Mouse (Mus musculus) stomach, embryonic 16.5 days (tissue): ENCODE data around the gene Sarm1. TPM values are rescaled to one million over a fixed set of nuclear protein-coding genes. Genes with fewer than 3 reads are reported as not detected.

ENCODE experiments used
- ATAC-seq: fragments of 200-750 bp; cut with Nextera tagmentation; 2 replicates; pipeline ENCODE4 v1.8.0; 2017; ENCODE audit warnings: moderate number of reproducible peaks, moderate TSS enrichment; ENCODE audit not compliant: insufficient read depth, low FRiP score
- H3K27ac ChIP-seq: fragments of 300-500 bp; sonication (generic); 2 replicates; pipeline ENCODE4 v1.5.1; 2014; ENCODE audit warnings: low read length
- H3K27me3 ChIP-seq: fragments of 300-500 bp; sonication (generic); 2 replicates; pipeline ENCODE4 v1.6.1; 2014; ENCODE audit warnings: low read length, control low read depth, mixed read lengths; ENCODE audit not compliant: control insufficient read depth, insufficient read depth
- H3K36me3 ChIP-seq: fragments of 300-500 bp; sonication (generic); 2 replicates; pipeline ENCODE4 v1.6.1; 2014; ENCODE audit warnings: low read length; ENCODE audit not compliant: control insufficient read depth, insufficient read depth
- H3K4me1 ChIP-seq: fragments of 300-500 bp; sonication (generic); 2 replicates; pipeline ENCODE4 v1.6.1; 2014; ENCODE audit warnings: low read length, control low read depth, mixed read lengths; ENCODE audit not compliant: control insufficient read depth, insufficient read depth
- H3K4me2 ChIP-seq: fragments of 300-500 bp; sonication (generic); 2 replicates; pipeline ENCODE4 v1.6.1; 2014; ENCODE audit warnings: low read depth, low read length, mixed read lengths
- H3K4me3 ChIP-seq: fragments of 300-500 bp; sonication (generic); replicated peaks from 2 replicates; pipeline ENCODE4 v1.5.1; 2014; ENCODE audit warnings: mild to moderate bottlenecking, low read length
- H3K9ac ChIP-seq: fragments of 300-500 bp; sonication (generic); 2 replicates; pipeline ENCODE4 v1.6.1; 2014; ENCODE audit warnings: low read length
- H3K9me3 ChIP-seq: fragments of 300-500 bp; sonication (generic); replicated peaks from 2 replicates; pipeline ENCODE4 v1.6.1; 2016; ENCODE audit warnings: low read length, control low read depth; ENCODE audit not compliant: control insufficient read depth
- WGBS: fragments of 180-500 bp; shearing (Covaris S2); extraction: QIAGEN DNeasy Blood & Tissue Kit; methylation state at CpG from one replicate; pipeline ENCODE4 v1.1.7; 2014; 5-methylcytosine and 5-hydroxymethylcytosine counted together
- polyA plus RNA-seq: library from polyadenylated mRNA; unstranded; fragments of >200 nt; fragmentation: Nextera tagmentation; extraction: Ambion mirVana; gene quantifications from 2 replicates; pipeline ENCODE4 v1.2.1, GENCODE M21; 2015

Gene Sarm1
- polyA plus RNA-seq, 1 experiment from 2014 or later: 2.3 TPM

DNA sequence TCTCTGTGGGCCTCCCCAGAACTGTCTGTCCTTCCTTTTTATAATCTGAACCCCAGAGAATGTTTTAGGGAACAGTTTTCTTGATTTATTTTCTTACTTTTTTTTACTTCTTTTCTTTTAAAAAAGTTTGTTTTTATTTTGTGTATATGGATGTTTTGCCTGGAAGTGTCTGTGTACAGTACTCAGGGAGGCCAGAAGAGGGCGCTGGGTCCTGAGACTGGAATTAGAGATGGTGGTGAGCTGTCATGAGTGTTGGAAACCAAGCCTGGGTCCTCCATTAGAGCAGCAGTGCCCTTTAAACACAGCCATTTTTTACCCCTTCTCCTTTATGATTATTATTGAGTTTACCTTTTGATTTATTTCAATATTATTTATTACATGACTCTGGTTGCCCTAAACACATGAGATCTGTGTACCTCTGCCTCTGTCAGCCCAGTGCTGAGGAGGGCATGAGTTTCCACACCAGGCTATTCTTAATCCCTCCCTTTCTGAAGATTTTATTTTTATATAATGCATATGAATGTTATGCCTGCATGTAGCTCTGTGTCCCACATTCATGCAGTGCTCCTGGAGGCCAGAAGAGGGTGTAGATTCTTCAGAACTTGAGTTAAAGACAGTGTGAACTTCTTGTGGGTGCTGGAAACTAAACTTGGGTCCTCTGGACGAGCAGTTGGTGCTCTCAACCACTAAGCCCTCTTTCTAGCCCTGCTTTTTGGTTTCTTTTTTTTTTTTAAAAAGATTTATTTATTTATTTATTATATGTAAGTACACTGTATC lies 18.2 kb upstream of the Sarm1 start:
- no peak for ATAC-seq
- Histone ChIP-seq H3K36me3 (peaks cover 28% of the 10 kb centered on the region), H3K27ac (no peak overlapping the region), H3K4me1 (peaks cover 13% of the 10 kb centered on the region), H3K4me2 (no peak overlapping the region), H3K9ac (no peak overlapping the region), H3K4me3 (no peak overlapping the region), H3K9me3 (no peaks in the 10 kb centered on the region), H3K27me3 (no peaks in the 10 kb centered on the region)
- WGBS: 57% methylated on average over 2 of the region's 2 CpGs

DNA sequence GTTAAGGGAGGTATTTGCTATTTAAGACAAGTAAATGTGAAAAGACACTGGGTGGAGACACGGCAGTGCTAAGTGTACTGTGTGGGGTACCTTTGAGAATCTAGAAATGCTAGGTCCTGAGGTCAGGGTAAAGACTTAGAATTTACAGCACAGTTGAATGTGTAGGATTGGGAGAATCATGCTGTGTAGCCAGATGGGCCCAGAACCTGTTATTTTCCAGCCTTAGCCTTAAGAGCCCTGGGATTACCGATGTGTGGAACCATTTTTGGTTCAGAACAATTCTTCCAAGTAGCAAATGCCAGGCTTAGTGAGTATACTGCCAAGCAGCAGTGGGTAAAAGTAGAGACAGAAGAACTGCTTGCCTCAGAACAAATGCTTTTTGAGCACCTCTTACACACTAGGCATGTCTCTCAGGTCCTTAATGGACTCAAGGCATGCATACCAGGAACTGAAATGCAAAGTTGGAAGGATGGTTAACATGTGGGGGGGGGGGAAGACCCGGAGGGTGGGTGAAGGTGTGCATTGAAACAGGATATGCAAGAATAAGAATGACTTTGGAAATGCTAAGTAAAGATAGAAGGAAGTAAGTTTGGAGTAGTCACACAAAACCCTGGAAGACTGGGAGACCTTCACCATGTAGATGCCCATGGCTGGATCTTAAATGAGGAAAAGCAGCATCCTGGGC lies 15.7 kb upstream of the Sarm1 start:
- Histone ChIP-seq H3K9me3 (no peaks in the 10 kb centered on the region), H3K9ac (peak overlapping the region; percentile 98; the same call in 1 of the 2 replicates), H3K4me2 (peak overlapping the region; percentile 93), H3K27me3 (no peaks in the 10 kb centered on the region), H3K4me3 (peak overlapping the region; percentile 93), H3K36me3 (peaks cover 19% of the 10 kb centered on the region), H3K27ac (no peak overlapping the region), H3K4me1 (peaks cover 13% of the 10 kb centered on the region)
- WGBS: 70% methylated on average over 3 of the region's 3 CpGs
- no peak for ATAC-seq

DNA sequence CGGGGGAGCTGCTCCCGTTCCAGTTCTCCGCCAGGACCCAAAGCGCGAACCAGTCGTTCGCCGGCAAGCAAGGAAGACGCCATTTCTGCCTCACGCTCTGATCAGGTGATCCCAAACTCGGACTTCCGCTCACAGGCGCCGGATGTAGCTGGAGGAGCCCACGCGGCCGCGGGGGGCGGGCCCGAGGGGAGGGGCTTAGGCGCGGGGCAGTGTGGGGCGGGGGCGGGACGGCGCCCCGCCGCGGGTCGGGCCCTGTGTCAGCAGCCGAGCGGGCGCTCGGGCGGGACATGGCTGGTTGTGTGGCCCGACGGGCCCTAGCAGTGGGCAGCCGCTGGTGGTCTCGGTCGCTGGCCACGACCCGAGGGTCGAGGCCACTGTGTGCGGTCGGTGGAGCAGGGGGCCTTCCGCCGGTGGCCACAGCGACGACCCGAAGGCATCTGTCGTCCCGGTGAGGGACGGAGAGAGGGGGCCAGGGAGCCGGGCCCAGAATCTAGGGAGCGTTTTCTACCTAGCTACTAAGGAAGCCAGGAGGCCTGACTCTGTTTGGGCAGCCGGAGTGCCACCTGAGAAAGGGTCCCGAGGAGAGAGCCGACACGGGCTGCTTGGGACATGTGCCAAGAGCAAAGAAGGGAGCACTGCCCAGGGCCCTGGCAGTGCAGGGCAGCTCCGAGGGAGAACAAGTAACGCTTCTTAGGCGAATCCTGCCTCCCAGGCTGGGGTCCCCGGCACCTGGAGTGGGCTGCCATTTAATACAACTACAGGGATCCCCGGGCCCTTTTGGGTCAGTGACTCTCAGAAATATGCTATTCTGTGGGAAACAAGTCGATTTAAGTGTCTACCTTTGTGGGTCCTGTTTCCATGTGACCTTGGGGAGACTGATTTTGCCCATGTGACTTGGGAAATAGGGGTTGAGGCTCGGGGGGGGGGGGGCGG lies 14.7 kb upstream of the Sarm1 start, which contains the start of the genes Tmem199 and Poldip2:
TSS of gene Tmem199 (minus strand) at position 148 of the 933 bp plus-strand sequence.
TSS of gene Poldip2 (plus strand) at position 169 of the 933 bp plus-strand sequence.
- Histone ChIP-seq H3K9me3 (no peaks in the 10 kb centered on the region), H3K4me1 (peaks cover 13% of the 10 kb centered on the region), H3K36me3 (peaks cover 19% of the 10 kb centered on the region)

DNA sequence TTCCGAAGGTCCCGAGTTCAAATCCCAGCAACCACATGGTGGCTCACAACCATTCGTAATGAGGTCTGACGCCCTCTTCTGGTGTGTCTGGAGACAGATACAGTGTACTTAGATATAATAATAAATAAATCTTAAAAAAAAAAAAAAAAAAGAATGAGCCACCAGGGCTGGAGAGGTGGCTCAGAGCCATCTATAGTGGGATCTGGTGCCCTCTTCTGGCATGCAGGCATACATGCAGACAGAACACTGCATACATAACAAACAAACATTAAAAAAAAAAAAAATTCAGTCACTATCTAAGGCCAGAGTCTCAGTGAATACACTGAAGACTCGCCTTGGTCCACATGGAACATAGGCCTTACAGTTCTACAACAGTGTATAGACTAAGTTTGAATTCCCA lies 11.6 kb upstream of the Sarm1 start:
- H3K9me3 ChIP-seq: no peaks in the 10 kb centered on the region
- H3K27me3 ChIP-seq: no peaks in the 10 kb centered on the region
- no peak overlapping the region for H3K27ac ChIP-seq
- H3K4me2 ChIP-seq: no peak overlapping the region
- ATAC-seq: no peak
- H3K4me3 ChIP-seq: no peak overlapping the region
- peaks cover 13% of the 10 kb centered on the region for H3K4me1 ChIP-seq
- H3K36me3 ChIP-seq: no peaks in the 10 kb centered on the region
- no peak overlapping the region for H3K9ac ChIP-seq
- 82% methylated on average over 5 of the region's 5 CpGs for WGBS

More for the DNA sequence above, 14.7 kb upstream of the Sarm1 start, which contains the start of the genes Tmem199 and Poldip2:
- Histone ChIP-seq H3K4me2 (peak within 1 kb of the TSS; percentile 93), H3K9ac (peak within 1 kb of the TSS; percentile 98), H3K27me3 (no peaks in the 10 kb centered on the region), H3K4me3 (peak within 1 kb of the TSS; percentile 93), H3K27ac (peak within 1 kb of the TSS; percentile 75)
- peak; percentile 99 for ATAC-seq
- WGBS: under 1% methylated on average over 67 of the region's 67 CpGs

DNA sequence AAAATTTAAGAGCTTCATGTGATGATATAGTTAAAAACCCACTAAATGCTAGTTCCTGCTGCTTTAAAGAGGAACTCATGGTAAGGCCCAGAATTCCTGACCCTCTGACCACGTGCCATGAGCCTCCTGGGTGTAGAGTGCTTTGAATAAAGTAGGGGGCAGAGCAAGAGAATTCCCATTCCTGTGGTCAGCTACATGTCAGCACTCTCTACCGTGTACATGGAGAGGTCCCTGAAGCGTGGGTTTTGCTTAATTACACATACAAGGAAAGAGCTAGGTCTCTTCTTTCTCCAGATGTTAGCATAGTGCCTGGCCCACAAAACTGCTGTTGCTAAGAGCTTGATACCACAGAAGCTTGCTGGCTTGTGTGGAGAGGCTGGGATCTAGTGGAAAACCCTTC lies 7.9 kb upstream of the Sarm1 start:
- Histone ChIP-seq H3K27me3 (no peaks in the 10 kb centered on the region; the same call in 1 of the 2 replicates), H3K4me3 (no peak overlapping the region), H3K27ac (no peak overlapping the region), H3K9me3 (no peaks in the 10 kb centered on the region), H3K36me3 (no peaks in the 10 kb centered on the region), H3K9ac (no peak overlapping the region), H3K4me2 (no peak overlapping the region), H3K4me1 (no peaks in the 10 kb centered on the region)
- no peak for ATAC-seq
- WGBS: 81% methylated on average over 3 of the region's 3 CpGs

DNA sequence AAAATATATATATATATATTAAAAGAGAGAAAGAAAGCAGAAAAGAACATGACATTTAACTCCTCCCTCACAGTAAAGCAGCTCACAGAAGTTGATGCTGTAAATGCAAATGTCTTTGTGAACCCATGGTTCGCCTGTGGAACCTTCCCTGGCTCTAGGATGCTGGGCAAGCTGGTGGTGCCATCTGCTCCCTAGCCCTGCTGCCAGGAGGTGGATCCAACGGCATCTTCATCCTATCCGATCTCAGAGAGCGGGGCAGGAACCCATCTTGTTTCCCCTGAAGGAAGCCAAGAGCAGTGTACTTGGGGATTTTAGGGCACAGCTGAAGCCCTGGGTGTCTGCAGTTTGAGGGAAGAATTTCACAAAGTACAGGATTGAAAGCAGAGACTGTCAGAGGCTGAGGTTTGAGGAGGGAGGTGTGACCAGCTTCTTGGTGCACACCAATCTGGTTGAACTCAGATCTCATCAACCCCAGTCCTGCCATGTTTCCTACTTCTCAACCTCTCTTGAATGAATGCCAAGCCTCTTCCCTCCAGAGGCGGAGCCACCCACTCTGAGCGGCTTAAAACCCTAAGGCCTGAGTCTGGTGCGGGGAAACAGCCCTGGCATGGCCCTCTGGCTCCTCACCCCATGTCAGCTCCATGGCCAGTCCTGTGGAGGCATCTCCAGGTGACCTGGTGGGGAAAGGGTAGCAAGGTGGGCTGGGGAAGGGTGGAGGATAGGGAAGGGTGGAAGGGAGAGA lies 5.5 kb upstream of the Sarm1 start, which contains the start of gene Sebox:
TSS of gene Sebox (plus strand) at position 539 of the 742 bp plus-strand sequence.
- no peak within 1 kb of the TSS for H3K4me2 ChIP-seq
- peaks cover 18% of the 10 kb centered on the region; the same call in 1 of the 2 replicates for H3K27me3 ChIP-seq
- WGBS: 70% methylated on average over 7 of the region's 7 CpGs
- no peaks in the 10 kb centered on the region for H3K36me3 ChIP-seq
- ATAC-seq: no peak
- no peak within 1 kb of the TSS for H3K4me3 ChIP-seq
- H3K27ac ChIP-seq: no peak within 1 kb of the TSS
- H3K9me3 ChIP-seq: no peaks in the 10 kb centered on the region
- H3K4me1 ChIP-seq: no peaks in the 10 kb centered on the region
- H3K9ac ChIP-seq: no peak within 1 kb of the TSS

DNA sequence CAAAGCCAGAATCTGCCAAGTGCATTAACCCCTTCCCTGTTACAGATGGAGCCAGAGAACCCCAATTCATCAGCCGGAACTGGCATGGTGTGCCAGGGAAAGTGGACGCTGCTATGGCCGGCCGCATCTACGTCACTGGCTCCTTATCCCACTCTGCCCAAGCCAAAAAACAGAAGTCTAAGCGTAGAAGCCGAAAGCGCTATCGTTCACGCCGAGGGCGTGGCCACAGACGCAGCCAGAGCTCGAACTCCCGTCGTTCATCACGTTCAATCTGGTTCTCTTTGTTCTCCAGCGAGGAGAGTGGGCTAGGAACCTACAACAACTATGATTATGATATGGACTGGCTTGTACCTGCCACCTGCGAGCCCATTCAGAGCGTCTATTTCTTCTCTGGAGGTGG lies 4.0 kb upstream of the Sarm1 start:
- WGBS: 67% methylated on average over 20 of the region's 20 CpGs
- ATAC-seq: no peak

DNA sequence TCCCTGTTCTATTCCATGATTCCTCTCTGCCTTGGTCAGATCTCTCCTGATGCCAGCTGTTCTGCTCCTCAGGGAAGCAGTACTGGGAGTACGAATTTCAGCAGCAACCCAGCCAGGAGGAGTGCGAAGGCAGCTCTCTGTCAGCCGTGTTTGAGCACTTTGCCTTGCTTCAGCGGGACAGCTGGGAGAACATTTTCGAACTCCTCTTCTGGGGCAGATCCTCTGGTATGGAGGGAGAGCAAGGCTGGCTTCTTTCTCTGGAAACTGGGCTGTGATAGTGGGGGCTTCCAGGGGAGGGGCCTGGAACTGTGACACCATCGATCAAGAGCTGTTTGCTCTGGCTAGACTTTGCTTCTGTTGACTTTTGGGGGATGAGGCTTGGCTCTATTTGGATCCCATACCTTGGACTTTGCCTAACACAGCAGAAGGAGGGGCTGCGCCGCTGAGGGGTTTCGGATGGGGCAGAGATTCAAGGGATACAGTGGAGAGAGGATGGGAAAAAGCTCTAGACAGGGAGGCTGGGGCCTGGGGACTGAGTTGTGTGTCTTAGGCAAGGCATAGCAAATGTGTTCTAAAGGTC lies 3.2 kb upstream of the Sarm1 start:
- H3K36me3 ChIP-seq: no peaks in the 10 kb centered on the region
- no peak overlapping the region for H3K4me2 ChIP-seq
- WGBS: 48% methylated on average over 9 of the region's 9 CpGs
- no peak for ATAC-seq
- H3K4me3 ChIP-seq: no peak overlapping the region
- H3K27ac ChIP-seq: no peak overlapping the region
- peaks cover 30% of the 10 kb centered on the region for H3K27me3 ChIP-seq
- no peak overlapping the region for H3K9ac ChIP-seq
- H3K9me3 ChIP-seq: no peaks in the 10 kb centered on the region
- H3K4me1 ChIP-seq: peaks cover 6% of the 10 kb centered on the region

More for the DNA sequence above, 4.0 kb upstream of the Sarm1 start:
- no peaks in the 10 kb centered on the region for H3K36me3 ChIP-seq
- no peak overlapping the region for H3K27ac ChIP-seq
- H3K4me1 ChIP-seq: peaks cover 6% of the 10 kb centered on the region
- no peak overlapping the region for H3K4me2 ChIP-seq
- H3K9me3 ChIP-seq: no peaks in the 10 kb centered on the region
- peaks cover 21% of the 10 kb centered on the region for H3K27me3 ChIP-seq
- H3K9ac ChIP-seq: no peak overlapping the region
- H3K4me3 ChIP-seq: no peak overlapping the region
